ENCODE assay signal across 15 mouse cellular contexts in the genomic region with DNA sequence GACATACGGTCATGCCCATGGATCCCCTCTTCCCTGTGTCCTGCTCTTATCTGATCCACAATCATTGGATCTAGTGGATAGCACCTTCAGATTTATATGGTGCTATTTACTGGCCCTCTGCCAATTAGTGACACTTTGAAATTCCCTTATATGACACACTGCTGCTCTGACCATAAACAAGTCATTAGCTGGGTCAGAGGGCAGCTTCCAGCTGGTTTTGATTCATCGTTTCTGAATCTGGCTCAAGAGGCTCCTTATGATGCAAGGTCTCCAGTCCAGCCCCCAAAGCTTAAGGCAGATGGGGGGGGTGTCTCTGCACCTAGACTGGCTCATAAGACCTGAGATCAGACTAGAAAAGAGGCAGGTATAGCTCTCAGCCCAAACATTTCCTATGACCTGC. TPM values are rescaled to one million over a fixed set of nuclear protein-coding genes. Genes with fewer than 3 reads are reported as not detected.
DNase-seq lines count a peak whose midpoint lies in the region; ATAC-seq and TF ChIP-seq lines count a peak whose summit lies in the region.
"Had no signal": no experiment of that assay in that cellular context is flagged by ENCODE, and none has a peak within 500 bp of the region (broad histone marks: within the 10 kb centered on the region; RNA-seq: fewer than 3 reads in every experiment).

No protein-coding gene starts in this region.

- TF ChIP-seq EP300 in heart, adult 2 months (IDR thresholded peaks at IDR 0.05; ENCODE audit: insufficient read depth, low read depth, low read length), result no peak

- H3K4me3 ChIP-seq in lung, embryonic 14.5 days (ENCODE audit: low read depth, low read length), result no peak overlapping the region
- H3K4me3 ChIP-seq in lung, adult 2 months (replicated peaks; ENCODE audit: extremely low read depth, low read depth, low read length), result no peak overlapping the region
- H3K4me3 ChIP-seq in limb, embryonic 12.5 days (replicated peaks), result no peak overlapping the region
- no peak overlapping the region for H3K4me3 ChIP-seq in hindbrain, embryonic 13.5 days
- no peak overlapping the region for H3K4me3 ChIP-seq in heart, adult 2 months
- H3K4me3 ChIP-seq: liver, embryonic 12.5 days had no signal

- H3K9ac ChIP-seq in lung, embryonic 14.5 days, result no peak overlapping the region
- H3K9ac ChIP-seq in limb, embryonic 12.5 days (replicated peaks), result no peak overlapping the region
- no peak overlapping the region for H3K9ac ChIP-seq in hindbrain, embryonic 13.5 days
- H3K9ac ChIP-seq in heart, adult 2 months (ENCODE audit: low read depth, low read length), result no peak overlapping the region
- H3K9ac ChIP-seq: liver, embryonic 12.5 days had no signal

- 32% methylated on average over 2 of the region's 2 CpGs for WGBS in lung, embryonic 14.5 days
- WGBS in lung, adult 2 months, result 34% methylated on average over 2 of the region's 2 CpGs
- 5% methylated on average over 2 of the region's 2 CpGs for WGBS in limb, embryonic 12.5 days
- 53% methylated on average over 2 of the region's 2 CpGs for WGBS in hindbrain, embryonic 13.5 days
- WGBS in heart, adult 2 months, result 51% methylated on average over 2 of the region's 2 CpGs

- no peak for TF ChIP-seq CTCF in lung, embryonic 14.5 days (IDR thresholded peaks at IDR 0.05; ENCODE audit: low read depth)
- no peak for TF ChIP-seq CTCF in lung, adult 2 months (IDR thresholded peaks at IDR 0.05; ENCODE audit: insufficient read depth, low read length)
- no peak for TF ChIP-seq CTCF in heart, adult 2 months (IDR thresholded peaks at IDR 0.05)

- H3K79me2 ChIP-seq in heart, adult 2 months (replicated peaks; ENCODE audit: control insufficient read depth, insufficient read depth, low read length), result no peaks in the 10 kb centered on the region

- intact Hi-C loops in heart, adult 2 months (cut with DNase I), result no loop called here

- TF ChIP-seq POLR2A in lung, adult 2 months (IDR thresholded peaks at IDR 0.05; ENCODE audit: borderline replicate concordance, extremely low read depth, low read depth, low read length), result no peak
- no peak for TF ChIP-seq POLR2A in heart, adult 2 months (IDR thresholded peaks at IDR 0.05; ENCODE audit: insufficient read depth, low read depth, low read length)

- no peaks in the 10 kb centered on the region for H3K36me3 ChIP-seq in lung, embryonic 14.5 days (ENCODE audit: insufficient read depth)
- H3K36me3 ChIP-seq in limb, embryonic 12.5 days, result no peaks in the 10 kb centered on the region
- H3K36me3 ChIP-seq in hindbrain, embryonic 13.5 days, result no peaks in the 10 kb centered on the region
- H3K36me3 ChIP-seq in heart, adult 2 months (ENCODE audit: control insufficient read depth, insufficient read depth, low read length), result no peaks in the 10 kb centered on the region
- H3K36me3 ChIP-seq: liver, embryonic 12.5 days had no signal

- no peak overlapping the region for H3K4me2 ChIP-seq in lung, embryonic 14.5 days
- no peak overlapping the region for H3K4me2 ChIP-seq in limb, embryonic 12.5 days
- no peak overlapping the region for H3K4me2 ChIP-seq in hindbrain, embryonic 13.5 days
- H3K4me2 ChIP-seq: liver, embryonic 12.5 days had no signal

- H3K27me3 ChIP-seq in lung, embryonic 14.5 days (ENCODE audit: insufficient read depth, low read length), result 0 out of 2 replicates have a peak, but pooled peaks cover 6% of the 10 kb centered on the region
- H3K27me3 ChIP-seq in limb, embryonic 12.5 days, result peaks cover 7% of the 10 kb centered on the region
- peaks cover 92% of the 10 kb centered on the region for H3K27me3 ChIP-seq in hindbrain, embryonic 13.5 days
- no peaks in the 10 kb centered on the region for H3K27me3 ChIP-seq in heart, adult 2 months (ENCODE audit: control insufficient read depth, insufficient read depth, low read length)
- H3K27me3 ChIP-seq: liver, embryonic 12.5 days had no signal

- H3K27ac ChIP-seq in lung, embryonic 14.5 days (ENCODE audit: low read depth), result no peak overlapping the region
- H3K27ac ChIP-seq in limb, embryonic 12.5 days, result peak overlapping the region; percentile 56; the same call in 1 of the 2 replicates
- no peak overlapping the region for H3K27ac ChIP-seq in hindbrain, embryonic 13.5 days
- no peak overlapping the region for H3K27ac ChIP-seq in heart, adult 2 months
- H3K27ac ChIP-seq: hindbrain, postnatal 0 days; liver, embryonic 12.5 days had no signal

- H3K9me3 ChIP-seq in lung, embryonic 14.5 days (ENCODE audit: low read depth, low read length), result no peaks in the 10 kb centered on the region
- H3K9me3 ChIP-seq in limb, embryonic 12.5 days, result no peaks in the 10 kb centered on the region
- H3K9me3 ChIP-seq in hindbrain, embryonic 13.5 days, result no peaks in the 10 kb centered on the region
- H3K9me3 ChIP-seq: liver, embryonic 12.5 days had no signal

- H3K4me1 ChIP-seq in lung, embryonic 14.5 days (ENCODE audit: insufficient read depth), result peaks cover 23% of the 10 kb centered on the region; the same call in 1 of the 2 replicates
- H3K4me1 ChIP-seq in lung, adult 2 months (ENCODE audit: control insufficient read depth, insufficient read depth, low read length), result no peaks in the 10 kb centered on the region
- H3K4me1 ChIP-seq in limb, embryonic 12.5 days (replicated peaks), result peaks cover 75% of the 10 kb centered on the region
- H3K4me1 ChIP-seq in hindbrain, embryonic 13.5 days (replicated peaks), result no peaks in the 10 kb centered on the region
- no peaks in the 10 kb centered on the region for H3K4me1 ChIP-seq in heart, adult 2 months (ENCODE audit: control insufficient read depth, insufficient read depth, low read length)
- H3K4me1 ChIP-seq: liver, embryonic 12.5 days had no signal

- peak; percentile 84 for DNase-seq in lung, embryonic 14.5 days
- DNase-seq in lung, adult 2 months, result no peak
- peak; percentile 62 for DNase-seq in embryo, embryonic 11 days
- DNase-seq in right cerebral cortex, postnatal 4 days, result no peak
- no peak for DNase-seq in heart, adult 2 months
- DNase-seq: adrenal gland, postnatal 14 days; cerebellum, postnatal 14 days; heart, adult 11 months; layer of hippocampus, postnatal 36 days; right cerebral cortex, postnatal 25 days; thymus, postnatal 25 days had no signal

- peak; percentile 40 for ATAC-seq in lung, embryonic 14.5 days (ENCODE audit: insufficient read depth)
- no peak for ATAC-seq in limb, embryonic 12.5 days (ENCODE audit: insufficient number of reproducible peaks, insufficient read depth, low FRiP score, low TSS enrichment, low read depth)
- ATAC-seq in hindbrain, embryonic 13.5 days (ENCODE audit: low FRiP score), result no peak
- ATAC-seq: hindbrain, postnatal 0 days; liver, embryonic 12.5 days had no signal

RNA-seq across cellular contexts. Expression of a gene that starts 56.9 kb away (rescaled TPM):
- polyA plus RNA-seq in lung, embryonic 14.5 days (2014; fragmentation: Nextera tagmentation; extraction: Ambion mirVana), result 29.7 and 30.9 TPM in 2 replicates
- polyA plus RNA-seq in lung, adult 2 months (2012; rRNA removed), result 7.5 and 9.0 TPM in 2 replicates
- polyA plus RNA-seq in limb, embryonic 12.5 days (2016; fragmentation: Nextera tagmentation; extraction: Ambion mirVana), result 34.2 and 34.3 TPM in 2 replicates
- polyA plus RNA-seq in hindbrain, embryonic 13.5 days (2015; fragmentation: Nextera tagmentation; extraction: Ambion mirVana), result 18.7 and 19.9 TPM in 2 replicates
- 10 to 100 TPM; 12.2 to 12.7 TPM for total RNA-seq in heart, adult 2 months (2021)
- polyA plus RNA-seq in heart, adult 2 months (2012; rRNA removed), result 10.9 and 12.0 TPM in 2 replicates

RNA-seq across cellular contexts. Expression of a gene that starts 57.0 kb away (rescaled TPM):
- polyA plus RNA-seq in lung, embryonic 14.5 days (2014; fragmentation: Nextera tagmentation; extraction: Ambion mirVana), result 37.9 and 40.4 TPM in 2 replicates
- 10.1 and 12.7 TPM in 2 replicates for polyA plus RNA-seq in lung, adult 2 months (2012; rRNA removed)
- polyA plus RNA-seq in limb, embryonic 12.5 days (2016; fragmentation: Nextera tagmentation; extraction: Ambion mirVana), result 52.7 and 55.6 TPM in 2 replicates
- 67.4 and 75.3 TPM in 2 replicates for polyA plus RNA-seq in hindbrain, embryonic 13.5 days (2015; fragmentation: Nextera tagmentation; extraction: Ambion mirVana)
- 10 to 100 TPM; 15.2 to 15.9 TPM for total RNA-seq in heart, adult 2 months (2021)
- 13.8 and 17.3 TPM in 2 replicates for polyA plus RNA-seq in heart, adult 2 months (2012; rRNA removed)

Comparison
In these comparisons a context has a peak if more than half of its experiments do, and no peak if none do; other contexts are left out.
1. DNase-seq: peak in lung, embryonic 14.5 days (single experiment) and embryo, embryonic 11 days (single experiment); none in lung, adult 2 months (single experiment), right cerebral cortex, postnatal 4 days (single experiment) and heart, adult 2 months (0 of 2).